Comparison of ENCODE assay signal across 8 mouse cellular contexts in genomic region chr14:31130236-31131220, GRCm38 (mm10). TPM values are rescaled to one million over a fixed set of nuclear protein-coding genes. Genes with fewer than 3 reads are reported as not detected.
DNase-seq lines count a peak whose midpoint lies in the region; ATAC-seq and TF ChIP-seq lines count a peak whose summit lies in the region.

Nt5dc2 (plus strand) TSS chr14:31131053.

- H3K36me3 ChIP-seq in ES-E14 (ENCODE audit: control insufficient read depth, insufficient read depth, low read length, poor library complexity, severe bottlenecking): peaks cover 12% of the 10 kb centered on the region
- H3K36me3 ChIP-seq in forebrain, embryonic 15.5 days: 0 out of 2 replicates have a peak, but pooled peaks cover 4% of the 10 kb centered on the region

- in situ Hi-C loops in ES-E14 (cut with MboI; ENCODE audit: low sequenced_read_pairs in 2 of 2, unreplicated experiment in 2 of 2): no loop called here

- H3K27ac ChIP-seq in ES-E14 (ENCODE audit: insufficient read depth, low read depth, low read length, poor library complexity, severe bottlenecking): peak within 1 kb of the TSS; percentile 2; the same call in 1 of the 2 replicates
- no peak within 1 kb of the TSS for H3K27ac ChIP-seq in brown adipose tissue, adult 24 weeks (replicated peaks; ENCODE audit: low read depth, low read length)
- peak within 1 kb of the TSS; percentile 89 for H3K27ac ChIP-seq in forebrain, embryonic 15.5 days (replicated peaks)

- intact Hi-C loops in heart, postnatal 36 days (cut with DNase I): loop anchor here (2.0 kb wide), 1 partner anchor 64 kb away; no protein-coding TSS in a partner anchor

- peaks cover 5 to 16% of the 10 kb centered on the region in 2 experiments; a peak in 3 of 4 replicates for H3K4me1 ChIP-seq in ES-E14 (ENCODE audit: control insufficient read depth in 2 of 2, insufficient read depth in 2 of 2, low read length in 2 of 2, poor library complexity in 1 of 2)
- H3K4me1 ChIP-seq in brown adipose tissue, adult 24 weeks (ENCODE audit: control insufficient read depth, insufficient read depth, insufficient read length, low read length): peaks cover 8% of the 10 kb centered on the region
- peaks cover 79% of the 10 kb centered on the region for H3K4me1 ChIP-seq in forebrain, embryonic 15.5 days

- peak; percentile 58 for ATAC-seq in forebrain, embryonic 15.5 days (replicated peaks)

- no peaks in the 10 kb centered on the region for H3K9me3 ChIP-seq in ES-E14 (ENCODE audit: control insufficient read depth, insufficient read depth, low read depth, low read length)
- no peaks in the 10 kb centered on the region for H3K9me3 ChIP-seq in forebrain, embryonic 15.5 days

- H3K4me3 ChIP-seq in ES-E14 (ENCODE audit: insufficient read depth in 1 of 2, low read depth in 1 of 2, low read length in 2 of 2, poor library complexity in 1 of 2, severe bottlenecking in 1 of 2): peak within 1 kb of the TSS; percentile 89 to 93
- peak within 1 kb of the TSS; percentile 65 for H3K4me3 ChIP-seq in brown adipose tissue, adult 24 weeks (ENCODE audit: insufficient read depth, low read depth, low read length)
- peak within 1 kb of the TSS; percentile 75 for H3K4me3 ChIP-seq in forebrain, embryonic 15.5 days

- H3K27me3 ChIP-seq in forebrain, embryonic 15.5 days: no peaks in the 10 kb centered on the region

- peak; percentile 71 for DNase-seq in ES-E14 (ENCODE audit: low read depth, low spot score)
- DNase-seq in heart, postnatal 36 days: peak; percentile 88 to 90
- peak; percentile 74 to 85 for DNase-seq in layer of hippocampus, postnatal 14 days (ENCODE audit: low spot score in 2 of 2)
- DNase-seq in lung, postnatal 4 days: peak; percentile 93 to 96
- DNase-seq in retina, postnatal 7 days (ENCODE audit: low read depth, low spot score): peak; percentile 85
- DNase-seq in urinary bladder, postnatal 10 days (ENCODE audit: low spot score): peak; percentile 44

- H3K9ac ChIP-seq in ES-E14 (ENCODE audit: insufficient read depth, low read depth, low read length, poor library complexity, severe bottlenecking): peak within 1 kb of the TSS; percentile 85
- peak within 1 kb of the TSS; percentile 72 for H3K9ac ChIP-seq in forebrain, embryonic 15.5 days (replicated peaks)

- 3% methylated on average over 60 of the region's 63 CpGs for WGBS in forebrain, embryonic 15.5 days

- H3K4me2 ChIP-seq in forebrain, embryonic 15.5 days (replicated peaks): peak within 1 kb of the TSS; percentile 71

TF ChIP-seq in ES-E14, 5 proteins besides CTCF, POLR2A, EP300 and RAD21:
- no peak for TF ChIP-seq ZC3H11A (IDR thresholded peaks at IDR 0.05; ENCODE audit: borderline replicate concordance, low read depth, low read length)
- TF ChIP-seq MAFK (IDR thresholded peaks at IDR 0.05; ENCODE audit: insufficient read depth, low read depth, low read length): peak; percentile 96
- no peak for TF ChIP-seq CHD2 (IDR thresholded peaks at IDR 0.05; ENCODE audit: low read depth, low read length)
- no peak; the same call in 1 of the 2 replicates for TF ChIP-seq HCFC1 (IDR thresholded peaks at IDR 0.05; ENCODE audit: borderline replicate concordance, insufficient read depth, low read length)

RNA-seq across cellular contexts. Expression of gene Nt5dc2, which starts in this region (rescaled TPM):
- total RNA-seq in ES-E14 (2012; rRNA removed): 151 and 155 TPM in 2 replicates
- polyA plus RNA-seq in brown adipose tissue, adult 24 weeks (2012; ENCODE audit: insufficient read depth, insufficient read length, missing spikeins): 2.5 and 4.0 TPM in 2 replicates
- polyA plus RNA-seq in forebrain, embryonic 15.5 days (2015; fragmentation: Nextera tagmentation; extraction: Ambion mirVana): 223 and 240 TPM in 2 replicates
- 10 to 100 TPM; 19.5 to 19.9 TPM for total RNA-seq in heart, postnatal 36 days (2021)
- 10 to 100 TPM; 15.2 to 18.8 TPM for total RNA-seq in layer of hippocampus, postnatal 14 days (2021)

Comparison
In these comparisons a context has a peak if more than half of its experiments do, and no peak if none do; other contexts are left out.
1. RNA of gene Nt5dc2 (polyA plus RNA-seq): 223 to 240 TPM in forebrain, embryonic 15.5 days; 2.5 to 4.0 TPM in brown adipose tissue, adult 24 weeks; every median in the first group is over 10 times any median in the second.
2. DNase-seq: peak in every context shown above with its lines; median percentile 94 in lung, postnatal 4 days; 89 in heart, postnatal 36 days; 85 in retina, postnatal 7 days; 80 in layer of hippocampus, postnatal 14 days; 71 in ES-E14; 44 in urinary bladder, postnatal 10 days.
3. Peak in every context shown above with its lines, with median percentiles within 50 percentile points of each other: H3K4me3 ChIP-seq.